Mouse (Mus musculus) naive thymus-derived CD4-positive, alpha-beta T cell, adult 5 months (primary cell): ENCODE measurements around the gene Pjvk. TPM values are rescaled to one million over a fixed set of nuclear protein-coding genes. Genes with fewer than 3 reads are reported as not detected.

Source experiments
- polyA plus RNA-seq: library from polyadenylated mRNA; unstranded; fragments of 100-300 nt; shearing (Covaris generic); gene quantifications from one replicate; pipeline ENCODE4 v1.2.1, GENCODE M21; 2017

Gene Pjvk
- not detected for polyA plus RNA-seq

DNA sequence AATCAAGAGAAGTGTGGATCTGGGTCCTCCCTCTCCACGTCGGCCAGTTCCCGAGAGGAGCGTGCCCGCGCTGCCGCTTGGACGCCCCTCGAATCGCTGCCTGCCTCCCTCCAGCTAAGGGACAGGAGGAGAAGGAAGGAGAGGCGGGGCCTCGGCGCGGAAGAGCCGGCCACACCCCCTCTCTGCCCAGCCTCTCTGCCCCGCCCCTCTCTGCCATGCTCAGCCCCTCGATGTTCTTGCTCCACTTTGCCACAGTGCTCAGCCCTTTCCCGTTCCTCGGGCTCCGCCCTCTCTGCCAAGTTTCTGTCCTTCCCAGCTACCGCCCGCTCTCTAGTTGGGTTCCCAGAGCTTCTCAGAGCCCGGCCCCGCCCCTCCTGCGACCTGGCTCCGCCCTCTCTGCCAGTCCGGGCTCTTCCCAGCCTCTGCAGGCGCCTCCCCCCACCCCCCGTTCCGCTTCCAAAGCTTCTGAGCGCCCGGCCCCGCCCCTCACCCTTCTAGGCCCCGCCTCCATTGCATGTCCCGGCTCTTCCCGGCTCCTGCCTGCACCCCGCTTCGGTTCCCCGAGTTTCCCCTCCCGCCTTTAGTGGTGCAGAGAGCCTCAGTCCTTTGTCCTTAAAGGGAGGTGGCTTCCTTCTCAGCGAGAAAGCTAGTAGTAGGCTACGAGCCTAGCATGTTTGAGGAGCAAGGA lies at the start of gene Pjvk, which contains the start of gene Prkra:
TSS of gene Pjvk (plus strand) at position 594 of the 688 bp plus-strand sequence.
TSS of gene Prkra (minus strand) at position 133 of the 688 bp plus-strand sequence.

DNA sequence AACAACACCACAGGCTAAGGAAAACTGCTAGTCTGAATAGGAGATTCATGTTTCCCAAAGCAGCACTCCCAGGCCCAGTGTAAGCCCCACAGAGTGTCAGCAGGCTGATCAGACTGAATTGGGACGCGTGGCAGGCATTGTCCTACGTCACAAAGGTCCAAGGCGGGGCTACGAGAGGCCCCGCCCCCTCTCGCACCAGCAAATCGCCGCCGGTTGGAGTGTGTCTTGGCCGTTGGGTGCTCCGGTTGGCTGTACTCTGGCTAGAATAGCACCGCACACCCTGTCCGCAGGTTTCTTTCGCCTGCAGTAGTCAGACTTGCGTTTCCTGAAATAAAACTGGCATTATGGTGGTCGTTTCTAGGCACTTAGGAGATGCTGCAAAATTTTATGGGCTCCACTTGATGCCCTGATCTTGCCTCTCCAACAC lies 24.7 kb downstream of the Pjvk start, which contains the start of gene Fkbp7:
TSS of gene Fkbp7 (minus strand) at position 151 of the 427 bp plus-strand sequence.

DNA sequence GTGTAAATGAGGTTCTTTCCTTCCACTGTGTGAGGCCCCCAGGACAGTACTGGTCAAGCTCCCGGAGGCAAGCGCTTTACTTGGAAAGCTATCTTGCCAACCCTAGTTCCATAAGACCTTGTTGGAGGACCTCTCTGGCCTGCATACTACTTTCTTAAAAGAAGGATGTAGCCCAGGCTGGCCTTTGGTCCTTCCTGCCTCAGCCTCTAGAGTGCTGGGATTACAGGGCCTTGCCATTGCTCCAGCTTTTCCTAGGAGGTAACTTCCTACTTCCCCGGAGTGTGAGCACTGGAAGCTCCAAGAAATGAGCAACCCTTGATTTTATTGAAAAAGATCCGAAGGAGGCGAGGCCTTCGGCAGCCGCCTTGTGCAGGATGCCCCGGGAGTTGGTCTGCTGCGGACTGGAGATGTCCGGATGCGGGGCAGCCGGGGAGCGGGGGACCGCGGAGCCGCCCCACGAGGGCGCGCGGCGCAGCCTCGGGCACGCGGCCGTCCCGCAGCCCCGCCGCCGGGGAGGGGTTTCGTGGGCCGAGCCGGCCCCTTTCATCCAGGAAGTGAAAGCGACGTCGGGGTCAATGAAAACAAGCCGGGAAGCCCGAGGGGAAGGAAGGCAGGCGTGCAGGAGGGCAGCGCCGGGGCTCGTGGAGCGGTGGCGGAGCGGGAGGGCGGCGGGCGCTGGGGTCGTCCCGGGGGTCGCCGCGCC lies 26.6 kb downstream of the Pjvk start, which contains the start of gene Plekha3:
TSS of gene Plekha3 (plus strand) at position 557 of the 703 bp plus-strand sequence.

Other genes with a start within 250 kb of the Pjvk start
- gene Osbpl6, start 242.0 kb upstream of the Pjvk start, polyA plus RNA-seq: 0.32 TPM
- gene Prkra, start 461 bp upstream of the Pjvk start, polyA plus RNA-seq: 2.0 TPM
- gene Fkbp7, start 24.6 kb downstream of the Pjvk start, polyA plus RNA-seq: 3.7 TPM
- 48.0 TPM for gene Plekha3, start 26.8 kb downstream of the Pjvk start, polyA plus RNA-seq